Mouse (Mus musculus) olfactory bulb, adult 2 months (tissue): ENCODE data around the gene Epx.

Experiments
- CTCF ChIP-seq: fragments of 200-500 bp; IDR thresholded peaks from 2 replicates; pipeline ENCODE4 v1.5.1; 2012; ENCODE audit warnings: low read depth, mild to moderate bottlenecking, low read length, moderate library complexity; ENCODE audit not compliant: insufficient read depth
- POLR2A ChIP-seq: fragments of 200-500 bp; IDR thresholded peaks from 2 replicates; pipeline ENCODE4 v1.6.1; 2012; ENCODE audit warnings: mild to moderate bottlenecking, low read depth, low read length, moderate library complexity; ENCODE audit not compliant: insufficient read depth

DNA sequence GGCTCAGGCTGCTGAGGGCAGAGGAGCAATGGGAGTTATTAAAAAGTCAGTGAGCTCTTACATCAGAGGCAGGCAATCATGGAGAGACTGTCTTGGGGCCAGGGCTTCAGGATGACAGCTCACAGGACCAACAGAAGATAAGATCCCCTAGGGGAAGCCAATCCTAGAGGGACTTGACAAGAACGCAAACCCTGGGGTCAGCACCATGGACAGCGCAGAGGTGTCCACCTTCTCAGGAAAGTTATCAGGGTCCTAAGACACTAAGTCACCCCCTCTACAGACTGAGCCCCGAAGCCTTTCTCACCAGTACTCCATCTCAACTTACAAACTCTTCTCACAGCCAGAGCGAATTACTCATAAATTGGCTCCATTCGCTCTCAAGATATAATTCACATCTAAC is 45.6 kb upstream of the Epx start, which contains the start of gene Olfr464:
- TF ChIP-seq CTCF, result no peak
- no peak for TF ChIP-seq POLR2A
